Mouse (Mus musculus): ENCODE results near the gene Stxbp5l. TPM values are rescaled to one million over a fixed set of nuclear protein-coding genes. Genes with fewer than 3 reads are reported as not detected.
"Not testable (repeated sequence)": the region's sequence is repeated elsewhere in the genome, so short reads cannot be mapped to it uniquely, and the experiment has no call there.

Stxbp5l gene
- total RNA-seq, 2 experiments from 2014 or later: 83.0 to 87.9 TPM

GRCm38 (mm10) chr16:37337529-37337928, 47.2 kb downstream of the Stxbp5l start:
- DNase-seq (ENCODE audit: low spot score in 2 of 2): no peak
- intact Hi-C loops (cut with DNase I): no loop called here

- intact Hi-C loops (cut with DNase I): no loop called here
- no peak for DNase-seq (ENCODE audit: low spot score in 2 of 2)
Observed at GRCm38 (mm10) chr16:37304441-37304840, 80.3 kb downstream of the Stxbp5l start.

GRCm38 (mm10) chr16:37292593-37292992, 92.2 kb downstream of the Stxbp5l start:
- intact Hi-C loops (cut with DNase I): no loop called here
- DNase-seq (ENCODE audit: low spot score in 2 of 2): peak in 1 of 2 experiments; percentile 5

DNA sequence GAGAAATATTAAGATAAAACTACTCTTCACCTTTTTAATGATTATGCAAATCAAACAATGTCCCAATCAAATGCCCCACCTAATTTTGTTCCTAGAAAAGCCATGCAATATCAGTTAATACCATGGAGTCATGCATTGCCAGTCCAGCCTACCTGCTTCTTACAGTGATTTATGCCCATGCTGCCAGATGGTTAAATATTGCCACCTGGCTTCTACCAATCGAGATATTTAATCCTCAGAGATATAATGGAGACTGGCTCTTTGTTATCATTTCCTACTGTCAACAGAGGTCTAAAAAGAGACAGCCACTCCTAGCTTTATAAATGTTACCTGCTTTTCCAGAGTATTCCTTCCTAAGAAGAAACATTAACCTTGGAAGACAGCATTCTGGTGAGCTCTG, 104.6 kb downstream of the Stxbp5l start:
- DNase-seq (ENCODE audit: low spot score in 2 of 2): no peak
- intact Hi-C loops (cut with DNase I): no loop called here

- DNase-seq (ENCODE audit: low spot score in 2 of 2): no peak
- intact Hi-C loops (cut with DNase I): no loop called here
Observed at GRCm38 (mm10) chr16:37273681-37274080, 111.1 kb downstream of the Stxbp5l start.

DNA sequence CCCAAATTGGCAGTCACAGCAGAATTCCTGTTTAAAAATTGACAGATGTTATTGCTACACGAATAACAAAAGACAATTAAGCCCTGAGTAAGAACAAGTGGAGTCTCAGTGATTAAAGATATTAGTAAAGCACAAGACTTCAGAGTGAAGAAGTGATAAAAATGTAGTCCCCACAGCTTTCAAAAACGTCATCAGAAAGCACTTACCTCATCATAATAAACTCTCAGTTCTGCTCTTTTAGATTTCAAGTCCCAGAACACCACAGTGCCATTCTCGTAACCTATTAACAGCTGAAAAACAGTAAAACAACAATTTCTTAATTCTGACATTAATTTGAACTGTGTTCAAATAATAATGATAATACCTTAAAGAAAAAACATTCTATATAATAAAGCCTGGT, 123.1 kb downstream of the Stxbp5l start:
- no peak for DNase-seq (ENCODE audit: low spot score in 2 of 2)
- intact Hi-C loops (cut with DNase I): no loop called here

DNA sequence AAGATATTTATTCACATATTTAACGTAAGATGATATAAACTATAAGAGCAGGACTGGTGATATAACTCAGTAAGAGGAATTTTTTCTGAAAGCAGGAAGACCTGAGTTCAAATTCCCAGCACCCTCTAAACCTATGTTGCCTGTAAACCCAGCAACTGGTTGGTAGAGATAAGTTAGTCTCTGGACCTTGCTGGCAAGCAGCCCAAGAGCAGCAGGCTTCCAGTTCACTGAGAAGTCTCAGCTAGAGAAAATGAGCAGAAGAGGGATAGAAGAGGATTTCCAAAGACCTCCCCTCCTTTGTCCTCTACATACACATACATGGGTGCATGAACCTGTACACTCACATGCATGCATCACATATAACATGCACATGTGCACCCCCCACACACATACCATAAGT, 165.6 kb downstream of the Stxbp5l start:
- intact Hi-C loops (cut with DNase I): no loop called here
- DNase-seq (ENCODE audit: low spot score in 2 of 2): no peak

- intact Hi-C loops (cut with DNase I): no loop called here
Observed at GRCm38 (mm10) chr16:37208783-37209182, 176.0 kb downstream of the Stxbp5l start.

GRCm38 (mm10) chr16:37194152-37194551, 190.6 kb downstream of the Stxbp5l start:
- intact Hi-C loops (cut with DNase I): no loop called here
- DNase-seq (ENCODE audit: low spot score in 2 of 2): no peak

More at GRCm38 (mm10) chr16:37208783-37209182, 176.0 kb downstream of the Stxbp5l start:
- DNase-seq (ENCODE audit: low spot score in 2 of 2): no peak

DNA sequence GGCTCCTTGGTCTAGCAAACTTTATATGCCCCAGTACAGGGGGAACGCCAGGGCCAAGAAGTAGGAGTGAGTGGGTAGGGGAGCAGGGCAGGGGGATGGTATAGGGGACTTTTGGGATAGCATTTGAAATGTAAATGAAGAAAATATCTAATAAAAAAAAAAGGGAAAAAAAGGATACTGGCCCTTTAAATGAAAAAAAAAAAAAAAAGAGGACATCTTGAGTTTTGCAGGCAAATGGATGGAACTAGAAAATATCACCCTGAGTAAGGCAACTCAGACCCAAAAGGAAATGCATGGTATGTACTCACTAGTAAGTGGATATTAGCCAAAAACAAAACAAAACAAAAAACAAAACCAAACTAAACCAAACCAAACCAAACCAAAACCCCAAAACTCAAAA, 259.6 kb downstream of the Stxbp5l start:
- DNase-seq (ENCODE audit: low spot score in 2 of 2); intact Hi-C loops (cut with DNase I): not testable (repeated sequence)

DNA sequence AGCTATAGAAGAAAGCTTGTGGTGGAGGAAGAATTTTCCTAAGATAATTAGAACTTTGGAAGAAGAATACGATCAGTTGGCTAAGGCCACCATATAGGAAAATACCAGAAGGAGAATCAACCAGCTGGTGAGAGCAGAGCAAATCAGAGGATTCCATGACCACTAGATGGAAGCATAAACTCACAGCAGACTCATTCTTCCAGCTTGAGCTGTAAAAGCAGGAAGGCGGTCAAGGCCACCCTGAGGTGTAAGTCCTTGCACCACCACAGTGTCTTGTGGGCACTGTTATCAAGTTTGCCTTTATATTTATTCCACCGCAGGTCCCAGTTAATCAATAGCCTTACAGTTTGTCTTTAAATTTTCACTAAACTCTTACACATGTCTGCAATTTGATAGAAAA, 275.5 kb downstream of the Stxbp5l start:
- intact Hi-C loops (cut with DNase I): no loop called here
- peak; percentile 54 to 64 for DNase-seq (ENCODE audit: low spot score in 2 of 2)

- DNase-seq (ENCODE audit: low spot score in 2 of 2): no peak
- intact Hi-C loops (cut with DNase I): no loop called here
Observed at GRCm38 (mm10) chr16:37108763-37109162, 276.0 kb downstream of the Stxbp5l start.

DNA sequence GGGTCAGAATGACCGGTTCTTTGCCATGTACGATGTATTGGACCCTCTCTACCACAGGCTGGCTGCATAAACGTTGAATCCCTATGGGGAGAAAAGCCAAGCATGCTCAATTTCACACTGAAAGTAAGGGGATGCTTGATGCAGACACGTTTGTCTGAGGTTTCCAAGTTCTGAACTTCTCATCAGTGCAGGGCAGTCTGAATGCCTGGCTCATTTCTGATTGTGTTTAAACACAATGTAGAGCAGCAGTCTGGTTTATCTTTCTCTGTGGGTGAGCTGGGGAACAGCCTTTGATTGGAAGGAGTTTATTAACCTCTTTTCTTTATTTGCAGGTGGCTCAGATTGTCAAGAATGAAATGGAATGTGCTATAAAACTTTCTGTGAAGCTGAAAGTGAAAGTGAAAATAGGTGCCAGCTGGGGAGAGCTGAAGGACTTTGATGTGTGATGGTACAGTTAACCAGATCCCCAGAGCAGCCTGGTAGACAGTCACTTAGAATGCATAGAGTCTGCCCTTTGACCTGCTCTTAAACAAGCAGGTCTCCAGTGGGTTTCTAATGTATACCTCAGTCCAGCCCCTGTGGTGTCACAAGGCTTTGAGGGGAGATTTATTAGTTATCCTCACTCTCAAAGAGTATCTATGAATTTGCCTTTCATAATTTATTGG, 290.5 kb downstream of the Stxbp5l start:
- no peak for DNase-seq (ENCODE audit: low spot score in 2 of 2)
- intact Hi-C loops (cut with DNase I): no loop called here

DNA sequence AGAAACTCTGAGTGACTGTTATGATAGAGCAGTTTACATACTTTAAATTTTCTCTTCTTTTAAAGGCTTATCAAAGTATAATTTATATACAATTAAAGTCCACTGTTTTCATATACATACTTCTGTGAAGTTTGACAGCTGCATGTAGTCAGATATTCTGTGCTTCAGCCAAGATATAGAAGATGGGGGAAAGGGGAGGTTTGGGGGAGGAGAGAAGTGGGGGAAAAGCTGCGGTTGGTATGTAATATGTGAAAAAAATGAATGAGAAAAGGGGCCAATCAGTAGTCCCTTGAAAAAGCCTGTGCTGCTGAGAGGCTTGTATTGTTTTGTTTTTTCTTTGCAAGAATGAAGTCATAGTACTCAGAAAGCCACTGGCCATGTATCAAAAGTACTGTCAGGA, 295.1 kb downstream of the Stxbp5l start:
- intact Hi-C loops (cut with DNase I): no loop called here
- no peak for DNase-seq (ENCODE audit: low spot score in 2 of 2)

DNA sequence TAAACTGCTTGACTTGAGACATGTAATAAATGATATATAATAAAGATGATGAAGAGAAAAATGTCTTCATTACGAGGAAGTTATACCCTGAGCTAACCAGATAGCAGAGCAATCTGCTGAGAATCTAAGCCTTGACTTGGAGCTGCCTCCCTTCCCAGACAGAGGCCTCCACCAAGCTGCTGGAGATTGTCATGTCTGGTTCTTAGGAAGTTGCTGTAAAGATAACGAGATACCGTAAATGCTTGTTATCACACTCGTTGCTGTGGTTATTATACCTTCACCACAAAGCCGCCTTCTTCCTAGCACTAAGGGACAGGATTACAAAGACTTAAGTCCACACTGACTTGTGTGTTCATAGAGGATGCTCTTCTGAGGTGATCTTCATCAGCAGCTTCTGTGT, 312.4 kb downstream of the Stxbp5l start:
- intact Hi-C loops (cut with DNase I): no loop called here
- no peak for DNase-seq (ENCODE audit: low spot score in 2 of 2)

Other genes starting within 250 kb of the Stxbp5l start
- gene Gtf2e1, start 154.8 kb upstream of the Stxbp5l start, total RNA-seq (2021): 10 to 100 TPM; 15.1 TPM
- gene Rabl3, start 154.9 kb upstream of the Stxbp5l start, total RNA-seq (2021): 1 to 10 TPM; 8.1 to 9.4 TPM
- gene Hgd, start 195.2 kb upstream of the Stxbp5l start, total RNA-seq (2021): not detected

All from left cerebral cortex, postnatal 14 days (tissue).